Mouse (Mus musculus): ENCODE results near the gene Zbtb4.

- TF ChIP-seq CTCF (IDR thresholded peaks at IDR 0.05; ENCODE audit: low read depth, low read length) (no peak), POLR2A (IDR thresholded peaks at IDR 0.05; ENCODE audit: insufficient read depth, low read length) (no peak), EP300 (IDR thresholded peaks at IDR 0.05; ENCODE audit: insufficient read depth, low read depth, low read length) (no peak)
Measured at GRCm38 (mm10) chr11:69802648-69803105, 37.0 kb downstream of the Zbtb4 start.

Data from ES-Bruce4 (cell line).